Mouse (Mus musculus) brain, embryonic 14.5 days (tissue): ENCODE data around the gene Ddc.

ENCODE experiments used
- CTCF ChIP-seq: fragments of 200-500 bp; IDR thresholded peaks from 2 replicates; pipeline ENCODE4 v1.5.1; 2012; ENCODE audit warnings: inconsistent platforms, mild to moderate bottlenecking, moderate library complexity, borderline replicate concordance; ENCODE audit not compliant: insufficient read depth, insufficient read length; ENCODE audit errors: extremely low read depth
- POLR2A ChIP-seq: fragments of 200-500 bp; IDR thresholded peaks from 2 replicates; pipeline ENCODE4 v1.6.1; 2012; ENCODE audit warnings: mild to moderate bottlenecking, inconsistent platforms, borderline replicate concordance; ENCODE audit not compliant: poor library complexity, insufficient read depth, insufficient read length, severe bottlenecking; ENCODE audit errors: extremely low read depth

- TF ChIP-seq CTCF = no peak
- no peak for TF ChIP-seq POLR2A
Measured at GRCm38 (mm10) chr11:11892993-11893602, 4.8 kb downstream of the Ddc start.
